Mouse (Mus musculus) liver (tissue): ENCODE measurements at regions not wholly inside any gene's neighbourhood (a gene's known extent, or its start where the extent isn't known, plus 50 kb on each side); places are given as distances from the start of the nearest gene placed in this dataset.
A peak's percentile ranks its signal among the peaks of the same experiment; 100 is the strongest.

Experiments
- DNase-seq: peaks from one replicate; pipeline ENCODE4 v3.0.0-alpha.2; 2020; ENCODE audit warnings: mixed read lengths

GRCm38 (mm10) chr10:37206986-37207385, 68.3 kb upstream of the Marcks start:
- no peak for DNase-seq

DNA sequence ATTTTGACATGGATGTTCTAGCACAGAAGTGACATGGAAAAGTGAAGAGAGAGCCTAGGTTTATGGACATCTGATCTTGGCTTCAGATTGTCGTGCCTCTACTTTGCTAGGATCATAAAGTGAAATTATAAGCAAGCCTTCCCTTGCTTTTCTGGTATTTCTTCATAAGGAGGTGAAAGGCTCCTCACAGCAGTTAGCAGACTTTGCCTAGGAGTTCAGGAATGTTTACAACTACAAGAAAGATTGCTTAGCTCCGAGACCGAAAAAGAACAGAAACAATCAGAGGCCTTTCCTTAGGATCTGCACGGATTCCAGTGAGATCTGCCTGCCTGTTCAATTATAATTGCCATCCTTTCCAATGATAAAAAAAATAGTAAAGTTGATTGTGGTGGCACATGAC, 67.8 kb upstream of the Marcks start:
- no peak for DNase-seq

DNA sequence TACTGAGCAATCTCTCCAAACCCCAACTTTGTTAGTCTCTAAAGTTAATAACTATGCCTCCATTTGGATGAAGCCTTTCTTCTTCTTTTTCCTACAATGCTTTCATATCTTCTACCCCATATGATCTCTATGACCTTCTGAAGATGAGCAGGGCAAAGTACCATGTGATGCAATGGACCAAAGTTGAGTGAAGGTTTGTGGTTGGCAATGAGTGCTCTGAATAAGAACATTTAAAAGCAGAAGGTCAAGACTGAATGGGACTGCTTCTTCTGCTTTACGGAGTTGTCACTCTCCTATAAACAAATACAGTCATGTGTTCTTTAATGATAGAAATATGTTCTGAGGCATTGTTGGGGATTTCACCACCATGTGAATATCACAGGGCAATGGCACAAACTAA, 65.0 kb upstream of the Marcks start:
- no peak for DNase-seq

GRCm38 (mm10) chr10:37194798-37195453, 56.2 kb upstream of the Marcks start:
- peak; percentile 35 for DNase-seq

GRCm38 (mm10) chr10:37194131-37194797, 55.5 kb upstream of the Marcks start:
- peak; percentile 8 for DNase-seq

- no peak for DNase-seq
Observed at GRCm38 (mm10) chr10:37192661-37193060, 53.9 kb upstream of the Marcks start.

DNA sequence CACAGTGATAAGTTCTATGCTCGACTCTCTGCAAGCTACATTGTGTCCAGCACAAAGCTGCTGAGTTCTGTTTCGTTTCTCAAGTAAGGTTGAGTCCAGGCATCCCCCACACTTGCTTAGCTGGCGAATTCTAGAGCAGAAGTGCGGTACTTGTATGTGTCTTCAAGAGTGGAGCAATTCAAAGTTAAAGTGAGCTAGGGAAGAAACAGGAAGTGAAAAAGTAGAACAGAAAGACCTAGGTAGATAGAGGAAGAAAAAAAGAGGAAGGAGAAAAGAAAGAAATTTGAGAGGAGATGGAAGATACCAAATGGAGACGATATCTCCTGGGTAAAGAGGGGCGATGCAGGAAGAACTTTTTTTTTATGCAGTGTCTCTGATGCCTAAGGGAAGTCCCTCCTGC, 51.4 kb upstream of the Marcks start:
- DNase-seq, result no peak
